Mouse (Mus musculus) MEL (cell line): ENCODE measurements at regions not wholly inside any gene's neighbourhood (a gene's known extent, or its start where the extent isn't known, plus 50 kb on each side); places are given as distances from the start of the nearest gene placed in this dataset.

ENCODE experiments used
- DNase-seq: peaks from one replicate; pipeline ENCODE4 v3.0.0; 2011; ENCODE audit warnings: low read depth, low spot score
- H3K27ac ChIP-seq: 2 replicates; pipeline ENCODE4 v1.5.1; 2012; ENCODE audit warnings: low read depth, mild to moderate bottlenecking, control low read depth, low read length, moderate library complexity; ENCODE audit not compliant: control insufficient read depth
- H3K27me3 ChIP-seq, 2 experiments: fragments of 150-350 bp in 1 of 2; sonication (generic) in 1 of 2; 2 replicates each; pipeline ENCODE4 v1.6.1; 2012; ENCODE audit warnings: low read length in 2 of 2, mild to moderate bottlenecking in 2 of 2, improper control_type of control experiment in 1 of 2, moderate library complexity in 1 of 2; ENCODE audit not compliant: insufficient read depth in 2 of 2, control insufficient read depth in 1 of 2
- H3K36me3 ChIP-seq, 2 experiments: 2 replicates each; pipeline ENCODE4 v1.6.1; 2012 to 2014; ENCODE audit warnings: low read length in 2 of 2, improper control_type of control experiment in 1 of 2, inconsistent platforms in 1 of 2, mild to moderate bottlenecking in 1 of 2; ENCODE audit not compliant: insufficient read depth in 2 of 2, control insufficient read depth in 1 of 2
- H3K4me1 ChIP-seq, 2 experiments: fragments of 150-350 bp in 1 of 2; sonication (generic) in 1 of 2; 2 replicates each; pipeline ENCODE4 v1.6.1; 2012; ENCODE audit warnings: low read length in 2 of 2, improper control_type of control experiment in 1 of 2, mild to moderate bottlenecking in 1 of 2; ENCODE audit not compliant: insufficient read depth in 2 of 2, control insufficient read depth in 1 of 2
- H3K4me3 ChIP-seq, 2 experiments: fragments of 150-350 bp in 1 of 2; sonication (generic) in 1 of 2; 2 replicates each; pipeline ENCODE4 v1.5.1; 2012; ENCODE audit warnings: low read depth in 2 of 2, low read length in 2 of 2, mild to moderate bottlenecking in 2 of 2, moderate library complexity in 2 of 2, control low read depth in 1 of 2, improper control_type of control experiment in 1 of 2; ENCODE audit not compliant: control insufficient read depth in 1 of 2, insufficient read depth in 1 of 2
- H3K79me2 ChIP-seq: 2 replicates; pipeline ENCODE4 v1.6.1; 2012; ENCODE audit warnings: mild to moderate bottlenecking, low read length, moderate library complexity; ENCODE audit not compliant: control insufficient read depth, poor library complexity, insufficient read depth
- H3K9ac ChIP-seq: 2 replicates; pipeline ENCODE4 v1.6.1; 2012; ENCODE audit warnings: low read depth, mild to moderate bottlenecking, control low read depth, low read length, moderate library complexity; ENCODE audit not compliant: control insufficient read depth, poor library complexity, severe bottlenecking
- H3K9me3 ChIP-seq: fragments of 150-350 bp; sonication (generic); replicated peaks from 2 replicates; pipeline ENCODE4 v1.6.1; 2012; ENCODE audit warnings: mild to moderate bottlenecking, low read length, improper control_type of control experiment, moderate library complexity; ENCODE audit not compliant: insufficient read depth
- E2F4 ChIP-seq: IDR thresholded peaks from 2 replicates; pipeline ENCODE4 v1.6.1; 2011; ENCODE audit warnings: low read depth, low read length, improper control_type of control experiment, borderline replicate concordance
- EP300 ChIP-seq, 2 experiments: IDR thresholded peaks; 2 replicates each; pipeline ENCODE4 v1.6.1; 2011; ENCODE audit warnings: improper control_type of control experiment in 2 of 2, low read length in 2 of 2, low read depth in 1 of 2, mild to moderate bottlenecking in 1 of 2
- GABPA ChIP-seq: IDR thresholded peaks from 2 replicates; pipeline ENCODE4 v1.6.1; 2012; ENCODE audit warnings: low read depth, mild to moderate bottlenecking, inconsistent platforms, low read length, improper control_type of control experiment, moderate library complexity
- GATA1 ChIP-seq: IDR thresholded peaks from 2 replicates; pipeline ENCODE4 v1.6.1; 2011; ENCODE audit warnings: low read depth, low read length, improper control_type of control experiment
- JUND ChIP-seq: IDR thresholded peaks from 2 replicates; pipeline ENCODE4 v1.6.1; 2011; ENCODE audit warnings: low read depth, mild to moderate bottlenecking, improper control_type of control experiment, low read length
- KAT2A ChIP-seq: conservative IDR thresholded peaks from 2 replicates; pipeline ENCODE4 v1.6.1; 2012; ENCODE audit warnings: low read depth, low read length, improper control_type of control experiment, inconsistent platforms
- MAFK ChIP-seq: IDR thresholded peaks from 2 replicates; pipeline ENCODE4 v1.6.1; 2011; ENCODE audit warnings: low read depth, mild to moderate bottlenecking, low read length, improper control_type of control experiment, borderline replicate concordance
- MYC ChIP-seq: IDR thresholded peaks from 2 replicates; pipeline ENCODE4 v1.6.1; 2011; ENCODE audit warnings: low read depth, mild to moderate bottlenecking, low read length, improper control_type of control experiment, moderate library complexity
- NELFE ChIP-seq: IDR thresholded peaks from 2 replicates; pipeline ENCODE4 v1.6.1; 2011; ENCODE audit warnings: low read depth, low read length, improper control_type of control experiment
- NRF1 ChIP-seq: IDR thresholded peaks from 2 replicates; pipeline ENCODE4 v1.6.1; 2014; ENCODE audit warnings: low read depth, mild to moderate bottlenecking, inconsistent platforms, low read length, improper control_type of control experiment, moderate library complexity; ENCODE audit not compliant: poor library complexity, insufficient read depth, severe bottlenecking
- POLR2A ChIP-seq, 2 experiments: IDR thresholded peaks; 2 replicates each; pipeline ENCODE4 v1.6.1; 2011 to 2012; ENCODE audit warnings: low read length in 2 of 2, mild to moderate bottlenecking in 2 of 2, control low read depth in 1 of 2, improper control_type of control experiment in 1 of 2, low read depth in 1 of 2, moderate library complexity in 1 of 2; ENCODE audit not compliant: control insufficient read depth in 1 of 2, insufficient read depth in 1 of 2, poor library complexity in 1 of 2
- TAL1 ChIP-seq: IDR thresholded peaks from 2 replicates; pipeline ENCODE4 v1.6.1; 2012; ENCODE audit warnings: mild to moderate bottlenecking, inconsistent platforms, low read length, moderate library complexity, mixed read lengths
- TBP ChIP-seq: IDR thresholded peaks from 2 replicates; pipeline ENCODE4 v1.8.0; 2011; ENCODE audit warnings: low read depth, low read length, improper control_type of control experiment
- TCF12 ChIP-seq: IDR thresholded peaks from 2 replicates; pipeline ENCODE4 v1.6.1; 2014; ENCODE audit warnings: low read depth, mild to moderate bottlenecking, inconsistent platforms, low read length, improper control_type of control experiment, moderate library complexity
- UBTF ChIP-seq: IDR thresholded peaks from 2 replicates; pipeline ENCODE4 v1.6.1; 2012; ENCODE audit warnings: low read depth, mild to moderate bottlenecking, inconsistent platforms, low read length, improper control_type of control experiment, moderate library complexity, borderline replicate concordance; ENCODE audit not compliant: insufficient read depth
- ZC3H11A ChIP-seq: IDR thresholded peaks from 2 replicates; pipeline ENCODE4 v1.6.1; 2012; ENCODE audit warnings: low read depth, mild to moderate bottlenecking, inconsistent platforms, low read length, improper control_type of control experiment
- ZNF384 ChIP-seq: IDR thresholded peaks from 2 replicates; pipeline ENCODE4 v1.6.1; 2012; ENCODE audit warnings: low read depth, mild to moderate bottlenecking, inconsistent platforms, low read length, improper control_type of control experiment

DNA sequence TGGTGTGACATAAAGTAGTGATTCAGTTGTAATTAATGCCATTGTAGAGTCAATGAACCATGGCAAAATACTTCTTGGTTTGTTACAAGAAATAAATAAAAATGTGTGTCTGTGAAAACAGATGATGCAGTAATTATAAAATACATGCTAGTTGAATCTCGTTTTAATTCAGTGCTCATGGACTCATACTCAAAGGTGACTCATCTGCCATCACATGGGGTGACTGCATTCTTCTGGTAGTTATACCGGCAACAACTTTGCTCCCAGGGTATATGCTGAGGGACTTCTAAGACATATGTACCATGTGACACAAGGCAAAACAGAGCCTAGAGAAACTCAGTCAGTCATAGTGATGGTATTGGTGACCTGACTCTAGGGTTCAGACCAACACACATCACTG, 130.1 kb upstream of the Slc7a14 start:
- Histone ChIP-seq H3K27ac (no peak overlapping the region), H3K9me3 (no peaks in the 10 kb centered on the region), H3K27me3 (no peaks in the 10 kb centered on the region), H3K4me3 (no peak overlapping the region), H3K36me3 (0 out of 4 replicates have a peak, but pooled peaks cover 0 to 2% of the 10 kb centered on the region in 2 experiments), H3K9ac (no peak overlapping the region), H3K79me2 (no peaks in the 10 kb centered on the region), H3K4me1 (peaks cover 0 to 4% of the 10 kb centered on the region in 2 experiments; a peak in 2 of 4 replicates)
- TF ChIP-seq NRF1, result no peak
- TF ChIP-seq TBP, result no peak
- no peak for DNase-seq

GRCm38 (mm10) chr3:31437970-31438369, 127.8 kb upstream of the Slc7a14 start:
- no peak overlapping the region for H3K27ac ChIP-seq
- peak; percentile 53 for DNase-seq

GRCm38 (mm10) chr3:31435204-31435963, 125.2 kb upstream of the Slc7a14 start:
- Histone ChIP-seq H3K79me2 (no peaks in the 10 kb centered on the region), H3K9me3 (no peaks in the 10 kb centered on the region), H3K4me1 (peaks cover 0 to 4% of the 10 kb centered on the region in 2 experiments; a peak in 2 of 4 replicates), H3K27ac (no peak overlapping the region)
- TF ChIP-seq TCF12 (peak; percentile 67), GATA1 (peak; percentile 52; the same call in 1 of the 2 replicates), GABPA (no peak), TBP (no peak), EP300 (IDR thresholded peaks at IDR 0.05; ENCODE audit: low read depth in 1 of 2, low read length in 2 of 2) (peak; percentile 33 to 55; a peak in 3 of 4 replicates), TAL1 (peak; percentile 45; the same call in 1 of the 2 replicates)
- TF ChIP-seq, all 39 proteins: peak for 4
- no peaks in the 10 kb centered on the region for H3K27me3 ChIP-seq
- peak; percentile 41 for DNase-seq
- no peak overlapping the region for H3K4me3 ChIP-seq
- no peak overlapping the region for H3K9ac ChIP-seq
- 0 out of 4 replicates have a peak, but pooled peaks cover 0 to 2% of the 10 kb centered on the region in 2 experiments for H3K36me3 ChIP-seq

More at GRCm38 (mm10) chr3:31437970-31438369, 127.8 kb upstream of the Slc7a14 start:
- Histone ChIP-seq H3K27me3 (no peaks in the 10 kb centered on the region), H3K79me2 (no peaks in the 10 kb centered on the region), H3K4me3 (no peak overlapping the region), H3K4me1 (peaks cover 0 to 4% of the 10 kb centered on the region in 2 experiments; a peak in 2 of 4 replicates), H3K36me3 (0 out of 4 replicates have a peak, but pooled peaks cover 0 to 2% of the 10 kb centered on the region in 2 experiments), H3K9ac (no peak overlapping the region), H3K9me3 (no peaks in the 10 kb centered on the region)
- TF ChIP-seq ZNF384, result no peak
- no peak for TF ChIP-seq MAFK
- no peak for TF ChIP-seq KAT2A
- TF ChIP-seq UBTF, result no peak
- no peak for TF ChIP-seq POLR2A (IDR thresholded peaks at IDR 0.05; ENCODE audit: control insufficient read depth in 1 of 2, insufficient read depth in 1 of 2, low read depth in 1 of 2, low read length in 2 of 2, poor library complexity in 1 of 2)
- no peak for TF ChIP-seq E2F4
- TF ChIP-seq JUND, result no peak
- TF ChIP-seq ZC3H11A, result no peak
- no peak for TF ChIP-seq MYC
- TF ChIP-seq NELFE, result no peak
- TF ChIP-seq GABPA, result no peak
